22 mouse cellular contexts compared by ENCODE assay signal in genomic region chr1:169672272-169672671, GRCm38 (mm10). TPM values are rescaled to one million over a fixed set of nuclear protein-coding genes. Genes with fewer than 3 reads are reported as not detected.
DNase-seq lines count a peak whose midpoint lies in the region; ATAC-seq and TF ChIP-seq lines count a peak whose summit lies in the region.
"Had no signal": no experiment of that assay in that cellular context is flagged by ENCODE, and none has a peak within 500 bp of the region (broad histone marks: within the 10 kb centered on the region; RNA-seq: fewer than 3 reads in every experiment).

No protein-coding gene starts in this region.

- H3K4me3 ChIP-seq in gastrocnemius, adult 2 months: no peak overlapping the region; the same call in 1 of the 2 replicates
- H3K4me3 ChIP-seq in heart, postnatal 0 days (ENCODE audit: low read depth, low read length): no peak overlapping the region
- no peak overlapping the region for H3K4me3 ChIP-seq in embryonic fibroblast, embryonic 13.5 days (ENCODE audit: insufficient read depth, low read length)
- H3K4me3 ChIP-seq: embryonic facial prominence, embryonic 10.5 days; erythroblast, embryonic 14.5 days; forebrain, embryonic 10.5 days; hindbrain, embryonic 10.5 days had no signal

- ATAC-seq in heart, postnatal 0 days (ENCODE audit: insufficient read depth, low read depth): no peak
- no peak for ATAC-seq in megakaryocyte-erythroid progenitor cell, adult 5-6 weeks (replicated peaks; ENCODE audit: low FRiP score, low TSS enrichment, poor library complexity, severe bottlenecking)
- ATAC-seq: forebrain, embryonic 14.5 days; intestine, embryonic 16.5 days had no signal

- TF ChIP-seq EP300 in heart, postnatal 0 days (IDR thresholded peaks at IDR 0.05; ENCODE audit: low read depth): no peak

- no peak overlapping the region for H3K9ac ChIP-seq in heart, postnatal 0 days (replicated peaks; ENCODE audit: low read depth, low read length)
- H3K9ac ChIP-seq: hindbrain, embryonic 14.5 days had no signal

- H3K4me1 ChIP-seq in heart, postnatal 0 days (ENCODE audit: control insufficient read depth, insufficient read depth): no peaks in the 10 kb centered on the region
- peaks cover 14% of the 10 kb centered on the region for H3K4me1 ChIP-seq in embryonic fibroblast, embryonic 13.5 days (ENCODE audit: control insufficient read depth, insufficient read depth, low read length)
- H3K4me1 ChIP-seq: forebrain, embryonic 10.5 days had no signal

- no peaks in the 10 kb centered on the region for H3K36me3 ChIP-seq in heart, postnatal 0 days (replicated peaks; ENCODE audit: control insufficient read depth, insufficient read depth, low read length)
- H3K36me3 ChIP-seq: embryonic facial prominence, embryonic 10.5 days; forebrain, embryonic 10.5 days; hindbrain, embryonic 10.5 days had no signal

- TF ChIP-seq CTCF in gastrocnemius, adult 2 months (IDR thresholded peaks at IDR 0.05): no peak
- TF ChIP-seq CTCF in heart, postnatal 0 days (IDR thresholded peaks at IDR 0.05; ENCODE audit: low read depth): no peak
- TF ChIP-seq CTCF in embryonic fibroblast, embryonic 13.5 days (IDR thresholded peaks at IDR 0.05; ENCODE audit: borderline replicate concordance, insufficient read depth, low read length): no peak

- no peaks in the 10 kb centered on the region for H3K9me3 ChIP-seq in heart, postnatal 0 days (replicated peaks; ENCODE audit: control insufficient read depth, low read length)
- H3K9me3 ChIP-seq: embryonic facial prominence, embryonic 10.5 days; forebrain, embryonic 10.5 days; hindbrain, embryonic 10.5 days had no signal

- no peaks in the 10 kb centered on the region for H3K27me3 ChIP-seq in heart, postnatal 0 days (ENCODE audit: control insufficient read depth, insufficient read depth, low read length)

- 61% methylated on average over 4 of the region's 4 CpGs for WGBS in heart, postnatal 0 days

- no peak for DNase-seq in gastrocnemius, adult 2 months
- DNase-seq in gastrocnemius, postnatal 25 days: no peak
- DNase-seq in heart, postnatal 0 days (ENCODE audit: low spot score): no peak
- no peak for DNase-seq in heart, postnatal 10 days
- peak; percentile 68 for DNase-seq in NIH3T3 (ENCODE audit: low read depth)
- no peak for DNase-seq in testis, postnatal 14 days (ENCODE audit: low spot score)
- DNase-seq: adrenal gland, postnatal 25 days; cerebellum, adult 2 months; cerebellum, postnatal 10 days; gastrocnemius, postnatal 10 days; kidney, adult 2 months had no signal

- peak overlapping the region; percentile 53 for H3K27ac ChIP-seq in gastrocnemius, adult 2 months
- peak overlapping the region; percentile 26; the same call in 1 of the 2 replicates for H3K27ac ChIP-seq in heart, postnatal 0 days (ENCODE audit: low read depth)
- peak overlapping the region; percentile 93 for H3K27ac ChIP-seq in embryonic fibroblast, embryonic 13.5 days (ENCODE audit: insufficient read depth, low read length)
- H3K27ac ChIP-seq: embryonic facial prominence, embryonic 10.5 days; forebrain, embryonic 10.5 days; hindbrain, embryonic 10.5 days; hindbrain, embryonic 14.5 days had no signal

- TF ChIP-seq POLR2A in embryonic fibroblast, embryonic 13.5 days (IDR thresholded peaks at IDR 0.05; ENCODE audit: low read depth, low read length): no peak

- no peak overlapping the region for H3K4me2 ChIP-seq in heart, postnatal 0 days (ENCODE audit: low read depth, low read length)
- H3K4me2 ChIP-seq: hindbrain, embryonic 14.5 days had no signal

- intact Hi-C loops in gastrocnemius, adult 2 months (cut with DNase I): loop anchor here (10.0 kb wide), 1 partner anchor 463 kb away; no protein-coding TSS in a partner anchor
- intact Hi-C loops in heart, postnatal 10 days (cut with DNase I): loop anchor here (5.0 to 10.0 kb wide), 2 partner anchors 140 to 463 kb away; partner anchors contain the start of gene Nuf2

RNA-seq across cellular contexts. Expression of gene Rgs5, which starts 17.0 kb away (rescaled TPM):
- total RNA-seq in gastrocnemius, adult 2 months (2021): 100 to 1,000 TPM; 144 to 178 TPM
- total RNA-seq in gastrocnemius, postnatal 25 days (2021): 100 to 1,000 TPM; 162 to 186 TPM
- total RNA-seq in heart, postnatal 0 days (2014; rRNA removed; ENCODE audit: low replicate concordance): 48.2 and 94.3 TPM in 2 replicates
- polyA plus RNA-seq in heart, postnatal 0 days (2015; fragmentation: Nextera tagmentation; extraction: Ambion mirVana): 20.8 and 22.5 TPM in 2 replicates
- 100 to 1,000 TPM; 381 to 439 TPM for total RNA-seq in heart, postnatal 10 days (2021)
- polyA plus RNA-seq in embryonic fibroblast, embryonic 13.5 days (2011; ENCODE audit: insufficient read length, low read depth, missing spikeins): 1.9 and 2.6 TPM in 2 replicates
- not detected in 2 replicates for total RNA-seq in megakaryocyte-erythroid progenitor cell, adult 5-6 weeks (2014; fragmentation: Nextera tagmentation)
- not detected in 2 replicates for total RNA-seq in megakaryocyte-erythroid progenitor cell, adult 5-6 weeks (2017)
- total RNA-seq: CH12.LX; granulocyte monocyte progenitor cell, adult 5-6 weeks had no signal
- polyA plus RNA-seq: erythroblast, embryonic 14.5 days had no signal

Comparison
In these comparisons a context has a peak if more than half of its experiments do, and no peak if none do; other contexts are left out.
1. H3K27ac ChIP-seq: peak in every context shown above with its lines; median percentile 93 in embryonic fibroblast, embryonic 13.5 days; 53 in gastrocnemius, adult 2 months; 26 in heart, postnatal 0 days.
2. RNA of gene Rgs5, which starts 17.0 kb away (total RNA-seq): 381 to 439 TPM in heart, postnatal 10 days, 162 to 186 TPM in gastrocnemius, postnatal 25 days, 144 to 178 TPM in gastrocnemius, adult 2 months and 48.2 to 94.3 TPM in heart, postnatal 0 days; not detected in megakaryocyte-erythroid progenitor cell, adult 5-6 weeks; every median in the first group is over 10 times any median in the second.